Mouse (Mus musculus) lung, embryonic 14.5 days (tissue): Measurements from ENCODE around the gene Ubac2. TPM values are rescaled to one million over a fixed set of nuclear protein-coding genes. Genes with fewer than 3 reads are reported as not detected.

Experiments
- ATAC-seq: fragments of 200-750 bp; cut with Nextera tagmentation; 2 replicates; pipeline ENCODE4 v1.8.0; 2017; ENCODE audit warnings: mild to moderate bottlenecking, moderate TSS enrichment, moderate library complexity; ENCODE audit not compliant: insufficient read depth
- DNase-seq: peaks from one replicate; pipeline ENCODE4 v3.0.0-alpha.2; 2015
- H3K27ac ChIP-seq: fragments of 300-500 bp; sonication (generic); 2 replicates; pipeline ENCODE4 v1.5.1; 2014; ENCODE audit warnings: low read depth, mild to moderate bottlenecking, moderate library complexity
- H3K27me3 ChIP-seq: fragments of 300-500 bp; sonication (generic); 2 replicates; pipeline ENCODE4 v1.6.1; 2014; ENCODE audit warnings: low read length, control low read depth; ENCODE audit not compliant: insufficient read depth
- H3K36me3 ChIP-seq: fragments of 300-500 bp; sonication (generic); 2 replicates; pipeline ENCODE4 v1.6.1; 2014; ENCODE audit warnings: control low read depth; ENCODE audit not compliant: insufficient read depth
- H3K4me1 ChIP-seq: fragments of 300-500 bp; sonication (generic); 2 replicates; pipeline ENCODE4 v1.6.1; 2014; ENCODE audit warnings: antibody characterized with exemption, control low read depth; ENCODE audit not compliant: insufficient read depth
- H3K4me2 ChIP-seq: fragments of 300-500 bp; sonication (generic); 2 replicates; pipeline ENCODE4 v1.6.1; 2014; ENCODE audit warnings: mild to moderate bottlenecking
- H3K4me3 ChIP-seq: fragments of 300-500 bp; sonication (generic); 2 replicates; pipeline ENCODE4 v1.5.1; 2014; ENCODE audit warnings: low read depth, low read length
- H3K9ac ChIP-seq: fragments of 300-500 bp; sonication (generic); 2 replicates; pipeline ENCODE4 v1.6.1; 2014
- H3K9me3 ChIP-seq: fragments of 300-500 bp; sonication (generic); 2 replicates; pipeline ENCODE4 v1.6.1; 2016; ENCODE audit warnings: low read depth, low read length, control low read depth
- CTCF ChIP-seq: IDR thresholded peaks from 2 replicates; pipeline ENCODE4 v1.5.1; 2016; ENCODE audit warnings: antibody characterized with exemption, low read depth
- WGBS: fragments of 180-500 bp; shearing (Covaris S2); extraction: QIAGEN DNeasy Blood & Tissue Kit; methylation state at CpG from one replicate; pipeline ENCODE4 v1.1.7; 2014; 5-methylcytosine and 5-hydroxymethylcytosine counted together
- polyA plus RNA-seq: library from polyadenylated mRNA; unstranded; fragments of >200 nt; fragmentation: Nextera tagmentation; extraction: Ambion mirVana; gene quantifications from 2 replicates; pipeline ENCODE4 v1.2.1, GENCODE M21; 2014

The Ubac2 gene
- polyA plus RNA-seq, 1 experiment from 2014 or later: 61.1 TPM

GRCm38 (mm10) chr14:122023928-122024327 is 145.5 kb downstream of the Ubac2 start:
- no peak overlapping the region for H3K4me3 ChIP-seq
- H3K4me1 ChIP-seq: no peaks in the 10 kb centered on the region
- no peak overlapping the region for H3K27ac ChIP-seq
- no peak overlapping the region for H3K9ac ChIP-seq
- no peaks in the 10 kb centered on the region for H3K9me3 ChIP-seq
- H3K27me3 ChIP-seq: no peaks in the 10 kb centered on the region
- no peak for TF ChIP-seq CTCF
- 0 out of 2 replicates have a peak, but pooled peaks cover 5% of the 10 kb centered on the region for H3K36me3 ChIP-seq
- DNase-seq (no peak), ATAC-seq (no peak)
- no peak overlapping the region for H3K4me2 ChIP-seq

- WGBS: 83% methylated on average over 11 of the region's 11 CpGs
- no peak overlapping the region for H3K27ac ChIP-seq
- no peak for ATAC-seq
- H3K4me2 ChIP-seq: no peak overlapping the region
- no peak for TF ChIP-seq CTCF
- DNase-seq: no peak
- no peak overlapping the region for H3K4me3 ChIP-seq
- H3K9ac ChIP-seq: no peak overlapping the region
- H3K27me3 ChIP-seq: no peaks in the 10 kb centered on the region
- no peaks in the 10 kb centered on the region for H3K36me3 ChIP-seq
- H3K9me3 ChIP-seq: no peaks in the 10 kb centered on the region
- no peaks in the 10 kb centered on the region for H3K4me1 ChIP-seq
These were observed 150.7 kb downstream of the Ubac2 start for GRCm38 (mm10) chr14:122028926-122029745.

GRCm38 (mm10) chr14:122029851-122030250 is 151.4 kb downstream of the Ubac2 start:
- Histone ChIP-seq H3K9me3 (no peaks in the 10 kb centered on the region), H3K27ac (no peak overlapping the region), H3K9ac (no peak overlapping the region), H3K27me3 (no peaks in the 10 kb centered on the region), H3K4me3 (no peak overlapping the region), H3K4me2 (no peak overlapping the region), H3K36me3 (no peaks in the 10 kb centered on the region), H3K4me1 (no peaks in the 10 kb centered on the region)
- DNase-seq: no peak
- no peak for ATAC-seq
- WGBS: 89% methylated on average over 4 of the region's 4 CpGs
- no peak for TF ChIP-seq CTCF

GRCm38 (mm10) chr14:122032045-122032444 is 153.6 kb downstream of the Ubac2 start:
- no peak for ATAC-seq
- H3K36me3 ChIP-seq: no peaks in the 10 kb centered on the region
- no peaks in the 10 kb centered on the region for H3K4me1 ChIP-seq
- no peak overlapping the region for H3K9ac ChIP-seq
- DNase-seq: no peak
- no peak overlapping the region for H3K27ac ChIP-seq
- WGBS: 55% methylated on average over 2 of the region's 2 CpGs
- H3K4me3 ChIP-seq: no peak overlapping the region
- H3K4me2 ChIP-seq: no peak overlapping the region
- no peak for TF ChIP-seq CTCF
- no peaks in the 10 kb centered on the region for H3K27me3 ChIP-seq
- no peaks in the 10 kb centered on the region for H3K9me3 ChIP-seq

GRCm38 (mm10) chr14:122034451-122034850 is 156.0 kb downstream of the Ubac2 start, which contains the start of gene Timm8a2:
Timm8a2 (plus strand) TSS chr14:122034674.
- ATAC-seq (no peak), DNase-seq (no peak)
- H3K27me3 ChIP-seq: no peaks in the 10 kb centered on the region
- H3K4me1 ChIP-seq: no peaks in the 10 kb centered on the region
- WGBS: 93% methylated on average over 13 of the region's 13 CpGs
- H3K27ac ChIP-seq: no peak within 1 kb of the TSS
- H3K4me3 ChIP-seq: no peak within 1 kb of the TSS
- no peak within 1 kb of the TSS for H3K4me2 ChIP-seq
- H3K9ac ChIP-seq: no peak within 1 kb of the TSS
- no peaks in the 10 kb centered on the region for H3K36me3 ChIP-seq
- TF ChIP-seq CTCF: no peak
- H3K9me3 ChIP-seq: no peaks in the 10 kb centered on the region

- Histone ChIP-seq H3K9ac (no peak overlapping the region), H3K9me3 (no peaks in the 10 kb centered on the region), H3K36me3 (no peaks in the 10 kb centered on the region), H3K27ac (no peak overlapping the region), H3K4me1 (no peaks in the 10 kb centered on the region), H3K27me3 (no peaks in the 10 kb centered on the region), H3K4me3 (no peak overlapping the region), H3K4me2 (no peak overlapping the region)
- DNase-seq (no peak), ATAC-seq (no peak)
- TF ChIP-seq CTCF: no peak
- 91% methylated on average over 1 of the region's 1 CpGs for WGBS
These were observed 156.8 kb downstream of the Ubac2 start for GRCm38 (mm10) chr14:122035181-122035580.

- no peaks in the 10 kb centered on the region for H3K36me3 ChIP-seq
- no peak for TF ChIP-seq CTCF
- no peak overlapping the region for H3K4me3 ChIP-seq
- no peak overlapping the region for H3K9ac ChIP-seq
- no peak for ATAC-seq
- no peak for DNase-seq
- no peak overlapping the region for H3K27ac ChIP-seq
- H3K9me3 ChIP-seq: no peaks in the 10 kb centered on the region
- H3K4me1 ChIP-seq: no peaks in the 10 kb centered on the region
- H3K4me2 ChIP-seq: no peak overlapping the region
- WGBS: 80% methylated on average over 2 of the region's 2 CpGs
- no peaks in the 10 kb centered on the region for H3K27me3 ChIP-seq
These were observed 157.4 kb downstream of the Ubac2 start for GRCm38 (mm10) chr14:122035860-122036259.
